Mouse (Mus musculus) kidney, adult 2 months (tissue): ENCODE measurements around the gene Grk5. TPM values are rescaled to one million over a fixed set of nuclear protein-coding genes. Genes with fewer than 3 reads are reported as not detected.
A peak's percentile ranks its signal among the peaks of the same experiment; 100 is the strongest.

Experiments used
- DNase-seq: peaks from one replicate; pipeline ENCODE4 v3.0.0; 2021
- H3K27ac ChIP-seq: fragments of 200-500 bp; 2 replicates; pipeline ENCODE4 v1.5.1; 2012; ENCODE audit warnings: low read depth, low read length, control low read depth, inconsistent platforms; ENCODE audit not compliant: insufficient read depth
- H3K27me3 ChIP-seq: fragments of 200-500 bp; replicated peaks from 2 replicates; pipeline ENCODE4 v1.6.1; 2012; ENCODE audit warnings: mild to moderate bottlenecking, moderate library complexity, low read length, inconsistent platforms; ENCODE audit not compliant: control insufficient read depth, insufficient read depth
- H3K36me3 ChIP-seq: fragments of 200-500 bp; 2 replicates; pipeline ENCODE4 v1.6.1; 2012; ENCODE audit warnings: mild to moderate bottlenecking, moderate library complexity, low read length, inconsistent platforms; ENCODE audit not compliant: control insufficient read depth, insufficient read depth
- H3K4me1 ChIP-seq: fragments of 200-500 bp; 2 replicates; pipeline ENCODE4 v1.6.1; 2011; ENCODE audit warnings: low read length; ENCODE audit not compliant: control insufficient read depth, insufficient read depth
- H3K4me3 ChIP-seq: fragments of 200-500 bp; 2 replicates; pipeline ENCODE4 v1.5.1; 2011; ENCODE audit warnings: mild to moderate bottlenecking, low read depth, low read length, control low read depth; ENCODE audit not compliant: insufficient read depth
- CTCF ChIP-seq: fragments of 200-500 bp; conservative IDR thresholded peaks from 2 replicates; pipeline ENCODE4 v1.5.1; 2011; ENCODE audit warnings: low read depth, mild to moderate bottlenecking, control low read depth, low read length, moderate library complexity, mixed read lengths; ENCODE audit not compliant: insufficient read depth, insufficient read length
- POLR2A ChIP-seq: fragments of 200-500 bp; IDR thresholded peaks from one replicate; pipeline ENCODE4 v1.6.1; 2011; ENCODE audit warnings: low read depth, low read length, control low read depth
- WGBS: fragments of 180-500 bp; shearing (Covaris S2); methylation state at CpG from one replicate; pipeline ENCODE4 v1.1.7; 2018; 5-methylcytosine and 5-hydroxymethylcytosine counted together
- polyA plus RNA-seq: library from polyadenylated mRNA; depleted of rRNA; stranded (reverse); fragments of >200 nt; gene quantifications from 2 replicates; pipeline ENCODE4 v1.2.3, GENCODE M21; 2012

The Grk5 gene
- polyA plus RNA-seq, 1 experiment, result 2.8 TPM

GRCm38 (mm10) chr19:61085217-61085616, 195.7 kb downstream of the Grk5 start:
- Histone ChIP-seq H3K27ac (no peak overlapping the region), H3K4me3 (no peak overlapping the region), H3K27me3 (no peaks in the 10 kb centered on the region), H3K4me1 (no peaks in the 10 kb centered on the region), H3K36me3 (peaks cover 2% of the 10 kb centered on the region; the same call in 1 of the 2 replicates)
- TF ChIP-seq POLR2A, result no peak
- TF ChIP-seq CTCF, result no peak
- DNase-seq, result no peak
- WGBS, result 85% methylated on average over 2 of the region's 2 CpGs

DNA sequence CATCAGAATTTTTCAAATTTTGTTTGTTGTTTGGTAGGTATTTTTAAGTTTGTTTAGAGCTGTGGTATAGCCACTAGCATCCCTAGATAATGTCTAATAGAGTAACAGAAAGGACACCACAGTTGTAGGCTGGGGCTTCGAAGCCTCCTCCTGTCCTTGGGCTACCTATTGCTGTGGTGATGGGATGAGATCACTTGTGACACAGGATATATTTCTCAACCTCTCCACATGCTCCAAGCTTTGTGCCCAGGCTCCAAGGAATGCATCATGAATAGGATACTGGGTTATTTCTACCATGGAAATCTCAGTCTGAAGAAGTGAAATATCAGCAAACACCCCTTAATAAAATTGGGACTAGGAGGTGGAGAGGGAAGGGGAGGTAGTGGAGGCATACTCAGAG, 198.2 kb downstream of the Grk5 start:
- H3K4me3 ChIP-seq, result no peak overlapping the region
- 94% methylated on average over 1 of the region's 1 CpGs for WGBS

DNA sequence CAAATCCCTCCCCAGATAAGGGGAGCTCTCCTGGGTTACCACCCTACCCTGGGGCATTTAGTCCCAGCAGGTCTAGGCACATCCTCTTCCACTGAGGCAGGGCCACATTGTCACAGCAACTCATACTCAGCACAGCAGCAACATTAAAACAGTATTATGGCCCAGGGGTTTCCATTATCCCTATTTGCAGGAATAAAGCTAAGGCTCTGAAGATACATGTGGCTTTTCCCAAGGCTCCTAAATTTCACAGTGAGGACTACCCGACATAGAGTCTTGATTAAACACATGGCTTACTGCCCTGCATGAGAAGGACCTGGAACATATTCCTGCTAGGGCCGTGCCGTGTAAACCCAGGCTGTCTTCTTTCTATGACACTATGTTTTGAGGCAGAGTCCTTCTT, 199.5 kb downstream of the Grk5 start:
- Histone ChIP-seq H3K27ac (no peak overlapping the region), H3K4me3 (no peak overlapping the region), H3K36me3 (peaks cover 5% of the 10 kb centered on the region), H3K27me3 (no peaks in the 10 kb centered on the region), H3K4me1 (peaks cover 3% of the 10 kb centered on the region; the same call in 1 of the 2 replicates)
- no peak for TF ChIP-seq CTCF
- no peak for TF ChIP-seq POLR2A
- 94% methylated on average over 3 of the region's 3 CpGs for WGBS
- DNase-seq, result no peak

More for the DNA sequence above, 198.2 kb downstream of the Grk5 start:
- no peak for TF ChIP-seq CTCF
- no peak for TF ChIP-seq POLR2A
- Histone ChIP-seq H3K27me3 (no peaks in the 10 kb centered on the region), H3K4me1 (no peaks in the 10 kb centered on the region), H3K36me3 (peaks cover 5% of the 10 kb centered on the region), H3K27ac (no peak overlapping the region)
- DNase-seq, result no peak

DNA sequence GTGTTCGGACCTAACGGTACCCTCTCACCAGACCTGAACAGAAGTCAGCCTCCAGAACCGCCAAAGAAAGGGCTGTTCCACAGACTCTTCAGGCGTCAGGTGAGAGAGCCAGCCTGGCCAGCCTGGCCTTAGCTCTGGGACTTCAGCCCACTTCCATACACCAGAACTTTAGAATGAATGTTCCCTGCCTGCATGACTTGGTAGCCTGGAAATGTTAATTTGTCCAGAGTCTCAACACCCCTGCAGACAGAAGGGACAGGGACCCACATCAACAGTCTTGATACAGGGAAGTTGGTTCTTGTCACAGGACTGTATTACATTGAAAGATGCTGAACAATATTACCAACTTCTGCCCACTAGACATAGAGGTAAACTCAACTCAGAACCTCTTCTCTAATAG, 201.0 kb downstream of the Grk5 start:
- TF ChIP-seq POLR2A (no peak), CTCF (no peak)
- no peak overlapping the region for H3K27ac ChIP-seq
- no peak overlapping the region for H3K4me3 ChIP-seq
- H3K4me1 ChIP-seq, result peaks cover 5% of the 10 kb centered on the region; the same call in 1 of the 2 replicates
- no peaks in the 10 kb centered on the region for H3K27me3 ChIP-seq
- DNase-seq, result no peak
- WGBS, result 95% methylated on average over 4 of the region's 4 CpGs
- peaks cover 5% of the 10 kb centered on the region for H3K36me3 ChIP-seq

DNA sequence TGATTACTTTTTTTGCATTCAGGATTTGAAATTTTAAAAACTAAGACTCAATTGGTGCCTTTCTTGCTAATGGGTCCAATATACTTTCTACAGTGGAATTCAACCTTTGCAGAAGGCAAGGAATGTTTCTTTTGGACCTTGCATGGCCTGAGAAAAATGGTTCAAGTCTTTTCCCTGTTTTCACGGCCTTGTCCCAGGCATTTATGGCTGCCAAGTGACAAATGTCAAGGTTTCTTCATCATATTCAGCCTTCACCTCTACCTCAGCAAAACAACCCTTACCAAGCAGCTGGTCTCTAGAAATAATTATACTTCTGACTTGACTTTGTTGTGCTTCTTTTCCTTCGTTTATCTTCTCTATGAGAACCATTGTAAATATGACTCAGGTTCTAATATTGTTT, 207.2 kb downstream of the Grk5 start:
- 80% methylated on average over 2 of the region's 2 CpGs for WGBS
- no peak for DNase-seq
- no peak overlapping the region for H3K4me3 ChIP-seq

DNA sequence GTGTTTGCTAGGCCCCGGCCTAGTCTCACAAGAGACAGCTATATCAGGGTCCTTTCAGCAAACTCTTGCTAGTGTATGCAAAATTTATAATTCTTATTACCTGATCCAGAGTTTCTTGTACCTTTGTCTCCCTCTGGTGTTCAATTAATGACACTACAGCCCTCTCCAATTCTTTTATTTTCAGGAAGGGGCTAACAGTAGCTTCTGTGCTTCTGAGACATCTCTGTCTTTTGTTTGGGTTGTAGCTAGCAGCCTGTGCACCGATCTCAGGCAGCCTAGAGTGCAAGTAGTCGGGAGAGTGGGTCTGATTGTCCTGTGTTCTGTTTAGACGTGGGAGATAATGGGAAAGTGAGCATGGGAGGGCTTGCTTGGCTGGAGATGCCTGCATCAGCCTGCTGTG, 208.2 kb downstream of the Grk5 start:
- 17% methylated on average over 4 of the region's 4 CpGs for WGBS
- TF ChIP-seq CTCF (0 out of 2 replicates have a peak, but pooled peaks have one; percentile 7), POLR2A (no peak)
- H3K27ac ChIP-seq, result no peak overlapping the region
- H3K36me3 ChIP-seq, result no peaks in the 10 kb centered on the region; the same call in 1 of the 2 replicates
- H3K27me3 ChIP-seq, result no peaks in the 10 kb centered on the region
- H3K4me1 ChIP-seq, result peaks cover 5% of the 10 kb centered on the region; the same call in 1 of the 2 replicates
- no peak overlapping the region for H3K4me3 ChIP-seq
- DNase-seq, result peak; percentile 42

More for the DNA sequence above, 207.2 kb downstream of the Grk5 start:
- Histone ChIP-seq H3K27ac (no peak overlapping the region), H3K27me3 (no peaks in the 10 kb centered on the region), H3K36me3 (no peaks in the 10 kb centered on the region; the same call in 1 of the 2 replicates), H3K4me1 (peaks cover 5% of the 10 kb centered on the region; the same call in 1 of the 2 replicates)
- TF ChIP-seq CTCF (no peak), POLR2A (no peak)

- Histone ChIP-seq H3K36me3 (no peaks in the 10 kb centered on the region), H3K4me3 (no peak overlapping the region), H3K27me3 (no peaks in the 10 kb centered on the region), H3K4me1 (no peaks in the 10 kb centered on the region), H3K27ac (no peak overlapping the region)
- 63% methylated on average over 2 of the region's 2 CpGs for WGBS
- no peak for DNase-seq
- no peak for TF ChIP-seq CTCF
- no peak for TF ChIP-seq POLR2A
These were observed 220.6 kb downstream of the Grk5 start for GRCm38 (mm10) chr19:61110184-61110583.
